Mouse (Mus musculus) lung, embryonic 16.5 days (tissue): Measurements from ENCODE around the gene Atp1b2. TPM values are rescaled to one million over a fixed set of nuclear protein-coding genes. Genes with fewer than 3 reads are reported as not detected.

Experiments
- ATAC-seq: fragments of 200-750 bp; cut with Nextera tagmentation; 2 replicates; pipeline ENCODE4 v1.8.0; 2017; ENCODE audit warnings: low read depth, mild to moderate bottlenecking, moderate library complexity
- H3K27ac ChIP-seq: fragments of 300-500 bp; sonication (generic); 2 replicates; pipeline ENCODE4 v1.5.1; 2014; ENCODE audit warnings: mild to moderate bottlenecking, control low read depth, low read length
- H3K27me3 ChIP-seq: fragments of 300-500 bp; sonication (generic); 2 replicates; pipeline ENCODE4 v1.6.1; 2014; ENCODE audit warnings: low read depth, low read length, mixed read lengths; ENCODE audit not compliant: control insufficient read depth, insufficient read depth
- H3K36me3 ChIP-seq: fragments of 300-500 bp; sonication (generic); 2 replicates; pipeline ENCODE4 v1.6.1; 2014; ENCODE audit warnings: low read length; ENCODE audit not compliant: control insufficient read depth, insufficient read depth
- H3K4me1 ChIP-seq: fragments of 300-500 bp; sonication (generic); replicated peaks from 2 replicates; pipeline ENCODE4 v1.6.1; 2014; ENCODE audit warnings: low read length, mixed read lengths; ENCODE audit not compliant: control insufficient read depth, insufficient read depth
- H3K4me2 ChIP-seq: fragments of 300-500 bp; sonication (generic); 2 replicates; pipeline ENCODE4 v1.6.1; 2014; ENCODE audit warnings: low read depth, low read length, control low read depth
- H3K4me3 ChIP-seq: fragments of 300-500 bp; sonication (generic); 2 replicates; pipeline ENCODE4 v1.5.1; 2014; ENCODE audit warnings: mild to moderate bottlenecking, low read length, control low read depth
- H3K9ac ChIP-seq: fragments of 300-500 bp; sonication (generic); 2 replicates; pipeline ENCODE4 v1.6.1; 2014; ENCODE audit warnings: low read length, control low read depth
- H3K9me3 ChIP-seq: fragments of 300-500 bp; sonication (generic); 2 replicates; pipeline ENCODE4 v1.6.1; 2016; ENCODE audit warnings: low read length; ENCODE audit not compliant: control insufficient read depth
- WGBS: fragments of 180-500 bp; shearing (Covaris S2); extraction: QIAGEN DNeasy Blood & Tissue Kit; methylation state at CpG from one replicate; pipeline ENCODE4 v1.1.7; 2014; 5-methylcytosine and 5-hydroxymethylcytosine counted together
- polyA plus RNA-seq: library from polyadenylated mRNA; unstranded; fragments of >200 nt; fragmentation: Nextera tagmentation; extraction: Ambion mirVana; gene quantifications from 2 replicates; pipeline ENCODE4 v1.2.1, GENCODE M21; 2015

The Atp1b2 gene
- polyA plus RNA-seq, 1 experiment from 2014 or later: 12.7 TPM

DNA sequence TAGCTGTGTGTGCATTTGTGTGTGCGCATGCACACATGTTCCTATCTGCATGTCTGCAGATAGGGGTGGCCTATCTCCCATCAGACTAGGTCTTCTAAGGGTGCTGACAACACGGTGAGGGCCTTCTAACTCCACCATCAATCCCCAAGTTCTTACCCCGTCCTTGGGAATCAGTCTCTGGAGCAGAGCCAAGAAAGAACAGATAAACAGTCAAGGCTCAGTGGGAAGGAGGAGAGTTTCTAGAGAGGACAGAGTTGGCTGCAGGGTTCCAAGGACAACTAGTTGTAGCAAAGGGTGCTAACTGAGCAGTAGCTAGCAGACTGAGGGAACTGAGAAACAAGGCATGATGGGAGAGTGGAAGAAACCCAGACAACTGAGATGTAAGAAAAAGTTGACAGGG is 4.0 kb downstream of the Atp1b2 start:
- H3K9me3 ChIP-seq: no peaks in the 10 kb centered on the region
- 45% methylated on average over 3 of the region's 3 CpGs for WGBS
- H3K36me3 ChIP-seq: no peaks in the 10 kb centered on the region
- no peak overlapping the region for H3K27ac ChIP-seq
- H3K9ac ChIP-seq: no peak overlapping the region
- peaks cover 32% of the 10 kb centered on the region for H3K4me1 ChIP-seq
- no peak for ATAC-seq
- no peak overlapping the region for H3K4me2 ChIP-seq
- peaks cover 6% of the 10 kb centered on the region; the same call in 1 of the 2 replicates for H3K27me3 ChIP-seq
- no peak overlapping the region for H3K4me3 ChIP-seq

GRCm38 (mm10) chr11:69600098-69600497 is 5.6 kb downstream of the Atp1b2 start:
- H3K4me1 ChIP-seq: peaks cover 24% of the 10 kb centered on the region
- H3K36me3 ChIP-seq: no peaks in the 10 kb centered on the region
- WGBS: 11% methylated on average over 6 of the region's 6 CpGs
- H3K9ac ChIP-seq: peak overlapping the region; percentile 44
- peak overlapping the region; percentile 73 for H3K27ac ChIP-seq
- peaks cover 2% of the 10 kb centered on the region; the same call in 1 of the 2 replicates for H3K27me3 ChIP-seq
- ATAC-seq: peak; percentile 81; the same call in 1 of the 2 replicates
- no peak overlapping the region for H3K4me3 ChIP-seq
- H3K4me2 ChIP-seq: peak overlapping the region; percentile 40
- no peaks in the 10 kb centered on the region for H3K9me3 ChIP-seq

GRCm38 (mm10) chr11:69599436-69599835 is 6.3 kb downstream of the Atp1b2 start:
- no peak overlapping the region for H3K27ac ChIP-seq
- no peak for ATAC-seq
- no peaks in the 10 kb centered on the region for H3K9me3 ChIP-seq
- H3K27me3 ChIP-seq: no peaks in the 10 kb centered on the region
- H3K4me3 ChIP-seq: no peak overlapping the region
- 0 out of 2 replicates have a peak, but pooled peaks cover 2% of the 10 kb centered on the region for H3K36me3 ChIP-seq
- H3K4me1 ChIP-seq: peaks cover 19% of the 10 kb centered on the region
- H3K4me2 ChIP-seq: peak overlapping the region; percentile 40
- 14% methylated on average over 9 of the region's 9 CpGs for WGBS
- peak overlapping the region; percentile 51; the same call in 1 of the 2 replicates for H3K9ac ChIP-seq

DNA sequence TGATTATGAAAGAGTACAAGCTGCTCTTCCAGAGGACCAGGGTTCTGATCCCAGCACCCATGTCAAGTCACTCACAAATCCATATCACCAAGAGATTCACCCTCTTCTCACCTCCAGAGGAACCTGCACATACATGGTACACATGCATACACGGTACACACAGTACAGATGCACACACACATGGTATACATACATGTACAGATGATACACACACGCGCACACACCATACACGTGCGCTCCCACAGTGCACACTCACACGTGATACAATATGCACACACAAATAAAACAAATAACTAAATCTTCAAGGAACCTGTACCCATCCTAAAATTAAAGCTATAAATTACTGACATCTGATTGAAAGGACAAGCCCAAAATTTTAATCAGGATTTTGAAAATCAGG is 10.9 kb downstream of the Atp1b2 start:
- H3K4me1 ChIP-seq: peaks cover 2% of the 10 kb centered on the region
- H3K9me3 ChIP-seq: no peaks in the 10 kb centered on the region
- H3K9ac ChIP-seq: no peak overlapping the region
- peaks cover 12% of the 10 kb centered on the region for H3K36me3 ChIP-seq
- H3K27me3 ChIP-seq: no peaks in the 10 kb centered on the region
- no peak overlapping the region for H3K27ac ChIP-seq
- no peak overlapping the region for H3K4me2 ChIP-seq
- no peak for ATAC-seq
- 96% methylated on average over 6 of the region's 6 CpGs for WGBS
- no peak overlapping the region for H3K4me3 ChIP-seq

DNA sequence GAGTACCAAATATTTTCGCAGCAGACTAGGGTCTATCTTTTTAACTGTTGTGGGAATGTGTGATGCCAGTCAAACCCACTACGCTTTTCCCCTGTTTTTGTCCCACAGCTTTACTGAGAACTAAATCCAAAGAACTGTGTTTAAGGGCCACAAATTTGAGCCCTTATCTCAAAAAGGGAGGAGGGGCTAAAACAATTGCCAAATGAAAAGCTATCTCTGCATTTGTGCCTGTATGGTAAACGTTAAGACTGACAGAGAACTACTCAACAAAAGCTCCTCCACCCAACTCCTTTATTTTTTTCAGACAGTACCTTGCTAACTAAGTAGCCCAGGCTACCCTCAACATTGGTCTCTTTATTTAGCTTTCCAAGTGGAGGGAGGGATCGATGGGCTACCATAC is 12.9 kb downstream of the Atp1b2 start:
- ATAC-seq: no peak
- Histone ChIP-seq H3K27ac (no peak overlapping the region), H3K27me3 (no peaks in the 10 kb centered on the region), H3K4me2 (no peak overlapping the region), H3K4me1 (no peaks in the 10 kb centered on the region), H3K9ac (no peak overlapping the region), H3K4me3 (no peak overlapping the region), H3K36me3 (peaks cover 31% of the 10 kb centered on the region), H3K9me3 (no peaks in the 10 kb centered on the region)
- 75% methylated on average over 4 of the region's 4 CpGs for WGBS

GRCm38 (mm10) chr11:69591899-69592637 is 13.7 kb downstream of the Atp1b2 start:
- WGBS: 65% methylated on average over 7 of the region's 7 CpGs
- H3K36me3 ChIP-seq: peaks cover 39% of the 10 kb centered on the region
- 0 out of 2 replicates have a peak, but pooled peaks have one; percentile 36 for ATAC-seq

DNA sequence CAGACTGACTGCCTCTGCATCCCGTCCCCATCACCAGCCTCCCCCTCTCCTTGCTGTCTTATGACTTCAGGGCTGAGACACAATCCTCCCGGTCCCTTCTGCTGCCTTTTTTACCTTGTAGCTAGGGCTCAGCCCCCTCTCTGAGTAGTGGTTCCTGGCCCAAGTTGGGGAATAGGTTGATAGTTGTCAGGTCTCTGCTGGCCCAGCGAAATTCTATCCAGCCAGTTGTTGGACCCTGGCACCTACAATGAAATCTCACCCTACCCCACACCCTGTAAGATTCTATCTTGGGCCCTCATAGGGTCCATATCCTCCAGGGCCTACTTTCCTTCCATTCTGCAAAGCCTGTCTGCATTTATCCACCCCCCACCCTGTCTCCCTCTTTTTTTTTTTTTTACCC is 14.3 kb downstream of the Atp1b2 start:
- H3K9me3 ChIP-seq: no peaks in the 10 kb centered on the region
- H3K36me3 ChIP-seq: peaks cover 39% of the 10 kb centered on the region
- WGBS: 84% methylated on average over 3 of the region's 3 CpGs

More at GRCm38 (mm10) chr11:69591899-69592637, 13.7 kb downstream of the Atp1b2 start:
- Histone ChIP-seq H3K27ac (no peak overlapping the region), H3K9ac (no peak overlapping the region), H3K27me3 (no peaks in the 10 kb centered on the region), H3K4me3 (no peak overlapping the region), H3K4me1 (no peaks in the 10 kb centered on the region), H3K9me3 (no peaks in the 10 kb centered on the region), H3K4me2 (no peak overlapping the region)

DNA sequence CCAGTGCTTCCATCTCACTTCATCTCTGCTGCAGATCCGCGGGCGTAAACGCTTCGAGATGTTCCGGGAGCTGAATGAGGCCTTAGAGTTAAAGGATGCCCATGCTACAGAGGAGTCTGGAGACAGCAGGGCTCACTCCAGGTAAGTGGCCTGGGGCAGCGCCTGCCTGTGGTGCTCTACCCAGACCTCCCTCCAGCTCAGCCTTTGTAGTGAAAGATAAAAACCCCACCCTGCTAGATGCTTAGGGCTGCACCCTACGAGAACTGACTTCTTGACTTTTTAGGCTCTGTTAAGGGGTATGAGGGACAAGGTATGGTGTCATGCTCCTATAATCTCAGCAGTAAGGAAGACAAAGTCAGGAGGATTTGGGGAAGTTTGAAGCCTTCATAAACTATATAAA is 15.1 kb downstream of the Atp1b2 start:
- no peak overlapping the region for H3K4me2 ChIP-seq
- H3K27me3 ChIP-seq: no peaks in the 10 kb centered on the region
- peaks cover 39% of the 10 kb centered on the region for H3K36me3 ChIP-seq
- no peak for ATAC-seq
- H3K9me3 ChIP-seq: no peaks in the 10 kb centered on the region
- no peak overlapping the region for H3K9ac ChIP-seq
- H3K4me1 ChIP-seq: no peaks in the 10 kb centered on the region
- H3K4me3 ChIP-seq: no peak overlapping the region
- no peak overlapping the region for H3K27ac ChIP-seq
- WGBS: 92% methylated on average over 8 of the region's 8 CpGs

More for the DNA sequence above, 14.3 kb downstream of the Atp1b2 start:
- no peak for ATAC-seq
- Histone ChIP-seq H3K4me3 (no peak overlapping the region), H3K4me2 (no peak overlapping the region), H3K27me3 (no peaks in the 10 kb centered on the region), H3K9ac (no peak overlapping the region), H3K27ac (no peak overlapping the region), H3K4me1 (no peaks in the 10 kb centered on the region)

DNA sequence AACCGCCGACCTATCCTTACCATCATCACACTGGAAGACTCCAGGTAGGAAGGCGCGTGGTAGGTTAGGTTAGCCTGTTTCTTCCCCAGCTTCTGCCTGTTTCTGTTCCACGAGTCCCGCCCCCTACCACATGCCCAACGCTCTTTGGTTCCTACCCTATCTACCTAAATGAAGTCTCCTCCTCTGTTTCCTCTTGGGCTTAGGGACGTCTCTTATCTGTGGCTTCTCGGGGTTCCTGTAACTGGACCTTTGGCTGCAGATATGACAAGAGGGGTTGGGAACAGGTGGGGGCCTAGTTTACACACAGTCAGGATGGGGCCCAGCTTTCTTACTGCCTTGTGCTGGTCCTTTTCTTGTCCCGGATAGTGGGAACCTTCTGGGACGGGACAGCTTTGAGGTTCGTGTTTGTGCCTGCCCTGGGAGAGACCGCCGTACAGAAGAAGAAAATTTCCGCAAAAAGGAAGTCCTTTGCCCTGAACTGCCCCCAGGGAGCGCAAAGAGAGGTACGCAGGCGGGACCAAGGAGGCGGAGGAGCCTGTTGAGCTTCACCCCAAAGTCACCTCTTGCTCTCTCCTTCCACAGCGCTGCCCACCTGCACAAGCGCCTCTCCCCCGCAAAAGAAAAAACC is 16.4 kb downstream of the Atp1b2 start:
- Histone ChIP-seq H3K4me2 (no peak overlapping the region), H3K4me3 (no peak overlapping the region), H3K9ac (no peak overlapping the region), H3K27ac (no peak overlapping the region), H3K4me1 (no peaks in the 10 kb centered on the region), H3K27me3 (no peaks in the 10 kb centered on the region), H3K36me3 (peaks cover 37% of the 10 kb centered on the region), H3K9me3 (no peaks in the 10 kb centered on the region)
- no peak for ATAC-seq
- 89% methylated on average over 22 of the region's 22 CpGs for WGBS
